Mouse (Mus musculus) kidney, adult 2 months (tissue): ENCODE measurements around the gene Caln1.

Experiments
- CTCF ChIP-seq: fragments of 200-500 bp; conservative IDR thresholded peaks from 2 replicates; pipeline ENCODE4 v1.5.1; 2011; ENCODE audit warnings: low read depth, mild to moderate bottlenecking, control low read depth, low read length, moderate library complexity, mixed read lengths; ENCODE audit not compliant: insufficient read depth, insufficient read length
- POLR2A ChIP-seq: fragments of 200-500 bp; IDR thresholded peaks from one replicate; pipeline ENCODE4 v1.6.1; 2011; ENCODE audit warnings: low read depth, low read length, control low read depth

- TF ChIP-seq CTCF: no peak
- TF ChIP-seq POLR2A: no peak
Observed at GRCm38 (mm10) chr5:130502541-130502940, 133.3 kb downstream of the Caln1 start.
